Mouse (Mus musculus) ES-E14 (cell line): ENCODE measurements around the gene Tpst2. TPM values are rescaled to one million over a fixed set of nuclear protein-coding genes. Genes with fewer than 3 reads are reported as not detected.

Source experiments
- DNase-seq: peaks from one replicate; pipeline ENCODE4 v3.0.0-alpha.2; 2013; ENCODE audit warnings: low read depth, low spot score
- H3K27ac ChIP-seq: 2 replicates; pipeline ENCODE4 v1.5.1; 2012; ENCODE audit warnings: low read depth, mild to moderate bottlenecking, low read length, moderate library complexity, mixed read lengths; ENCODE audit not compliant: poor library complexity, insufficient read depth, severe bottlenecking
- H3K36me3 ChIP-seq: 2 replicates; pipeline ENCODE4 v1.6.1; 2012; ENCODE audit warnings: mild to moderate bottlenecking, low read length, moderate library complexity, mixed read lengths; ENCODE audit not compliant: control insufficient read depth, poor library complexity, insufficient read depth, severe bottlenecking
- H3K4me1 ChIP-seq, 2 experiments: fragments of 150-350 bp in 1 of 2; sonication (generic) in 1 of 2; 2 replicates each; pipeline ENCODE4 v1.6.1; 2012; ENCODE audit warnings: low read length in 2 of 2, mild to moderate bottlenecking in 1 of 2, mixed read lengths in 1 of 2; ENCODE audit not compliant: control insufficient read depth in 2 of 2, insufficient read depth in 2 of 2, poor library complexity in 1 of 2
- H3K4me3 ChIP-seq, 2 experiments: fragments of 150-350 bp in 1 of 2; sonication (generic) in 1 of 2; 2 replicates each; pipeline ENCODE4 v1.5.1; 2012; ENCODE audit warnings: low read length in 2 of 2, low read depth in 1 of 2, mild to moderate bottlenecking in 1 of 2, mixed read lengths in 1 of 2; ENCODE audit not compliant: insufficient read depth in 1 of 2, poor library complexity in 1 of 2, severe bottlenecking in 1 of 2
- H3K9ac ChIP-seq: 2 replicates; pipeline ENCODE4 v1.6.1; 2012; ENCODE audit warnings: low read depth, mild to moderate bottlenecking, low read length, mixed read lengths; ENCODE audit not compliant: poor library complexity, insufficient read depth, severe bottlenecking
- H3K9me3 ChIP-seq: fragments of 150-350 bp; sonication (generic); 2 replicates; pipeline ENCODE4 v1.6.1; 2012; ENCODE audit warnings: low read depth, mild to moderate bottlenecking, low read length; ENCODE audit not compliant: control insufficient read depth, insufficient read depth
- CHD2 ChIP-seq: IDR thresholded peaks from 2 replicates; pipeline ENCODE4 v1.6.1; 2014; ENCODE audit warnings: mild to moderate bottlenecking, low read depth, low read length, inconsistent platforms
- HCFC1 ChIP-seq: IDR thresholded peaks from 2 replicates; pipeline ENCODE4 v1.6.1; 2012; ENCODE audit warnings: low read length, inconsistent platforms, borderline replicate concordance; ENCODE audit not compliant: insufficient read depth
- MAFK ChIP-seq: IDR thresholded peaks from 2 replicates; pipeline ENCODE4 v1.6.1; 2014; ENCODE audit warnings: mild to moderate bottlenecking, low read depth, low read length, inconsistent platforms; ENCODE audit not compliant: insufficient read depth
- ZC3H11A ChIP-seq: IDR thresholded peaks from 2 replicates; pipeline ENCODE4 v1.6.1; 2012; ENCODE audit warnings: low read depth, mild to moderate bottlenecking, inconsistent platforms, low read length, borderline replicate concordance
- ZNF384 ChIP-seq: IDR thresholded peaks from 2 replicates; pipeline ENCODE4 v1.6.1; 2012; ENCODE audit warnings: low read depth, low read length, inconsistent platforms
- in situ Hi-C, 2 experiments: fragments of 600-800 bp; cut with MboI; formaldehyde crosslinking; loops; one replicate each; pipeline ENCODE4 v1.15.1; 2025; ENCODE audit warnings: low sequenced_read_pairs in 2 of 2, inconsistent platforms in 1 of 2; ENCODE audit not compliant: unreplicated experiment in 2 of 2
- total RNA-seq: library from RNA; depleted of rRNA; stranded (reverse); fragments of 300-350 nt; gene quantifications from 2 replicates; pipeline ENCODE4 v1.2.3, GENCODE M21; 2012

Tpst2 gene
- total RNA-seq, 1 experiment, result 82.7 TPM

- TF ChIP-seq ZC3H11A (no peak), HCFC1 (no peak), ZNF384 (no peak), MAFK (no peak), CHD2 (no peak)
- Histone ChIP-seq H3K9me3 (no peaks in the 10 kb centered on the region), H3K4me3 (peak overlapping the region in 1 of 2 experiments; percentile 31; a peak in 2 of 4 replicates), H3K36me3 (peaks cover 13% of the 10 kb centered on the region), H3K9ac (no peak overlapping the region), H3K4me1 (peaks cover 3 to 7% of the 10 kb centered on the region in 2 experiments; a peak in 3 of 4 replicates), H3K27ac (no peak overlapping the region)
- DNase-seq, result no peak
- in situ Hi-C loops, result loop anchor here in 1 of 2 experiments (25.0 kb wide), 1 partner anchor 88 kb away; no protein-coding TSS in a partner anchor
These were observed 48.4 kb downstream of the Tpst2 start for GRCm38 (mm10) chr5:112324637-112325545.

GRCm38 (mm10) chr5:112325546-112326445, 49.3 kb downstream of the Tpst2 start, which contains the start of gene Tfip11:
Tfip11 (plus strand) TSS chr5:112326358.
- no peak within 1 kb of the TSS for H3K27ac ChIP-seq
- H3K4me1 ChIP-seq, result peaks cover 3 to 6% of the 10 kb centered on the region in 2 experiments; a peak in 2 of 4 replicates
- in situ Hi-C loops, result loop anchor here in 1 of 2 experiments (25.0 kb wide), 1 partner anchor 88 kb away; no protein-coding TSS in a partner anchor
- peaks cover 20% of the 10 kb centered on the region for H3K36me3 ChIP-seq
- no peaks in the 10 kb centered on the region for H3K9me3 ChIP-seq
- peak within 1 kb of the TSS; percentile 88 to 97 for H3K4me3 ChIP-seq
- TF ChIP-seq ZNF384 (no peak), MAFK (no peak), ZC3H11A (no peak), CHD2 (peak; percentile 46), HCFC1 (peak; percentile 82)
- peak; percentile 92 for DNase-seq
- H3K9ac ChIP-seq, result peak within 1 kb of the TSS; percentile 96

GRCm38 (mm10) chr5:112326446-112327009, 50.0 kb downstream of the Tpst2 start:
- TF ChIP-seq CHD2, result no peak
- TF ChIP-seq MAFK, result no peak
- no peak for TF ChIP-seq ZNF384
- TF ChIP-seq HCFC1, result no peak
- no peak for TF ChIP-seq ZC3H11A
- H3K4me3 ChIP-seq, result peak overlapping the region; percentile 88 to 97
- H3K9ac ChIP-seq, result peak overlapping the region; percentile 96
- no peak overlapping the region for H3K27ac ChIP-seq
- H3K4me1 ChIP-seq, result peaks cover 3 to 6% of the 10 kb centered on the region in 2 experiments; a peak in 2 of 4 replicates
- peaks cover 27% of the 10 kb centered on the region for H3K36me3 ChIP-seq
- H3K9me3 ChIP-seq, result no peaks in the 10 kb centered on the region
- no peak for DNase-seq
- in situ Hi-C loops, result loop anchor here in 1 of 2 experiments (25.0 kb wide), 1 partner anchor 89 kb away; no protein-coding TSS in a partner anchor

GRCm38 (mm10) chr5:112327854-112328253, 51.4 kb downstream of the Tpst2 start:
- no peak overlapping the region for H3K4me3 ChIP-seq
- TF ChIP-seq HCFC1, result no peak
- TF ChIP-seq ZC3H11A, result no peak
- no peak for TF ChIP-seq MAFK
- TF ChIP-seq ZNF384, result no peak
- TF ChIP-seq CHD2, result no peak
- in situ Hi-C loops, result loop anchor here in 1 of 2 experiments (25.0 kb wide), 1 partner anchor 91 kb away; no protein-coding TSS in a partner anchor

More at GRCm38 (mm10) chr5:112327854-112328253, 51.4 kb downstream of the Tpst2 start:
- Histone ChIP-seq H3K36me3 (peaks cover 40% of the 10 kb centered on the region), H3K9me3 (no peaks in the 10 kb centered on the region), H3K4me1 (peaks cover 3 to 6% of the 10 kb centered on the region in 2 experiments; a peak in 2 of 4 replicates), H3K9ac (no peak overlapping the region), H3K27ac (no peak overlapping the region)
- no peak for DNase-seq
